Mouse (Mus musculus) ES-Bruce4 (cell line): ENCODE results near the gene Slc28a1.

ENCODE experiments used
- CTCF ChIP-seq: IDR thresholded peaks from one replicate; pipeline ENCODE4 v1.8.1; 2011; ENCODE audit warnings: low read depth, low read length
- EP300 ChIP-seq: IDR thresholded peaks from 2 replicates; pipeline ENCODE4 v1.6.1; 2011; ENCODE audit warnings: low read depth, low read length; ENCODE audit not compliant: insufficient read depth
- POLR2A ChIP-seq: IDR thresholded peaks from one replicate; pipeline ENCODE4 v1.8.1; 2011; ENCODE audit warnings: low read length; ENCODE audit not compliant: insufficient read depth

DNA sequence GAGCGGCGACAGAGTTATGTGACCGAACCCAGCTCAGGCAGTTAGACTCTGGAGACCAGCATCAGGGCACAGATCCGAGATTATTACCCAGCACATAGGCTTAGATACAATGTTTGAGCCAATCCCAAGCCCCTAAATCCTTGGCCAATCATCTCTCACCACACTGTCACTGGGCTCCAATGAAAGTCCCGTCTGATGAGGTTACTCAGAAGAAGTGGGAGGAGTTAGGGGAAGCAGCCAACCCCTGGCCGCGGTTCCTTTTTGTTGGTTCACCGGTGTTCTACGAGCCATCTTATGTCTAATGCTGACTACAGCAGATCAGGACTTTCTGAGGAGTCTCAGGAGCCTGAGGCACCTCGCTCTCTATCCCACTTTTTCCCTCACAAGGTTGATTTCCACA lies 37.7 kb downstream of the Slc28a1 start:
- no peak for TF ChIP-seq CTCF
- no peak for TF ChIP-seq EP300
- TF ChIP-seq POLR2A: no peak
